Mouse (Mus musculus) lung, postnatal 0 days (tissue): ENCODE results near the gene Psme1.

Experiments
- CTCF ChIP-seq: IDR thresholded peaks from 2 replicates; pipeline ENCODE4 v1.5.1; 2016; ENCODE audit warnings: antibody characterized with exemption, mild to moderate bottlenecking
- EP300 ChIP-seq: IDR thresholded peaks from 2 replicates; pipeline ENCODE4 v1.6.1; 2016; ENCODE audit warnings: antibody characterized with exemption, mild to moderate bottlenecking, control low read depth

GRCm38 (mm10) chr14:55544334-55544733, 33.6 kb upstream of the Psme1 start:
- TF ChIP-seq EP300 = no peak
- TF ChIP-seq CTCF = no peak
